Mouse (Mus musculus) lung, adult 2 months (tissue): ENCODE measurements at regions not wholly inside any gene's neighbourhood (a gene's known extent, or its start where the extent isn't known, plus 50 kb on each side); places are given as distances from the start of the nearest gene placed in this dataset.

ENCODE experiments used
- CTCF ChIP-seq: fragments of 200-500 bp; IDR thresholded peaks from 2 replicates; pipeline ENCODE4 v1.5.1; 2011; ENCODE audit warnings: mild to moderate bottlenecking, low read length, control low read depth; ENCODE audit not compliant: insufficient read depth
- POLR2A ChIP-seq: fragments of 200-500 bp; IDR thresholded peaks from 2 replicates; pipeline ENCODE4 v1.6.1; 2011; ENCODE audit warnings: low read depth, mild to moderate bottlenecking, control low read depth, low read length, borderline replicate concordance; ENCODE audit errors: extremely low read depth

DNA sequence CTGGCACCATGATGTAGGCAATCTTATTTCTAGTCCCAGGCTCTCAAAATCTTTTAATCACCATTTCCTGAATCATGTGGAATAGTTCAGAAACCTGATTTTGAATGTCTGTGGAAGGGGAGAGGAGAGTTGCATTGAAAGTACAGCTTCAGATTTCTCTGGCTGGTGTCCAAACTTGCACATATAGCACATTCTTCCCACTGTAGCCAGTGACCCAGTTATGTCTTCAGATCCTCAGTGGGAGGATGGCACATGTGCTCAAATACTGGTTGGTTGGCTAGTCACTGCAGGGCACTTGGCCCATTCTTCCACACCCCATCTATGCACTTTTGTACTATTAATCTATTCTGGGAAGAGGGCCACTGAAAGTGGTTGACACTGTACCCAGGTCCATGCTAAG is 434.3 kb upstream of the Tenm4 start:
- TF ChIP-seq POLR2A (no peak), CTCF (no peak)
